Mouse (Mus musculus): ENCODE data around the gene Pnpo. TPM values are rescaled to one million over a fixed set of nuclear protein-coding genes. Genes with fewer than 3 reads are reported as not detected.

Pnpo gene
- 32.0 and 34.5 TPM in 2 replicates for polyA plus RNA-seq (2016; fragmentation: Nextera tagmentation; extraction: Ambion mirVana)

- Histone ChIP-seq H3K4me3 (peak within 1 kb of the TSS; percentile 71), H3K4me1 (peaks cover 30% of the 10 kb centered on the region), H3K36me3 (replicated peaks) (peaks cover 5% of the 10 kb centered on the region), H3K27me3 (replicated peaks; ENCODE audit: low read depth, poor library complexity, severe bottlenecking) (peaks cover 6% of the 10 kb centered on the region), H3K9me3 (no peaks in the 10 kb centered on the region), H3K27ac (replicated peaks) (peak within 1 kb of the TSS; percentile 80)
- under 1% methylated on average over 29 of the region's 29 CpGs for whole genome bisulfite sequencing
- peak; percentile 93 for DNase-seq (ENCODE audit: low spot score)
These were observed at the start of gene Pnpo for GRCm38 (mm10) chr11:96943746-96944304. TSS of gene Pnpo (minus strand) at chr11:96943986.

GRCm38 (mm10) chr11:96992722-96993311 is 49.0 kb upstream of the Pnpo start:
- peaks cover 71% of the 10 kb centered on the region for H3K4me1 ChIP-seq
- H3K36me3 ChIP-seq (replicated peaks): no peaks in the 10 kb centered on the region
- H3K27me3 ChIP-seq (replicated peaks; ENCODE audit: low read depth, poor library complexity, severe bottlenecking): peaks cover 74% of the 10 kb centered on the region
- no peak overlapping the region; the same call in 1 of the 2 replicates for H3K4me3 ChIP-seq
- H3K9me3 ChIP-seq: no peaks in the 10 kb centered on the region
- no peak for DNase-seq (ENCODE audit: low spot score)
- H3K27ac ChIP-seq (replicated peaks): peak overlapping the region; percentile 10
- WGBS: 30% methylated on average over 8 of the region's 8 CpGs

- H3K27ac ChIP-seq (replicated peaks): no peak overlapping the region
- peaks cover 65% of the 10 kb centered on the region for H3K4me1 ChIP-seq
- 80% methylated on average over 5 of the region's 5 CpGs for WGBS
- peaks cover 74% of the 10 kb centered on the region for H3K27me3 ChIP-seq (replicated peaks; ENCODE audit: low read depth, poor library complexity, severe bottlenecking)
- no peak overlapping the region for H3K4me3 ChIP-seq
- no peak for DNase-seq (ENCODE audit: low spot score)
- H3K36me3 ChIP-seq (replicated peaks): no peaks in the 10 kb centered on the region
- H3K9me3 ChIP-seq: no peaks in the 10 kb centered on the region
These were observed 47.7 kb upstream of the Pnpo start for GRCm38 (mm10) chr11:96991501-96991900.

GRCm38 (mm10) chr11:96987873-96988655 is 44.3 kb upstream of the Pnpo start:
- peaks cover 82% of the 10 kb centered on the region for H3K27me3 ChIP-seq (replicated peaks; ENCODE audit: low read depth, poor library complexity, severe bottlenecking)
- H3K9me3 ChIP-seq: no peaks in the 10 kb centered on the region
- H3K27ac ChIP-seq (replicated peaks): peak overlapping the region; percentile 8
- H3K36me3 ChIP-seq (replicated peaks): no peaks in the 10 kb centered on the region
- peak; percentile 41 for DNase-seq (ENCODE audit: low spot score)
- H3K4me3 ChIP-seq: peak overlapping the region; percentile 54
- peaks cover 45% of the 10 kb centered on the region for H3K4me1 ChIP-seq
- WGBS: 6% methylated on average over 31 of the region's 31 CpGs

DNA sequence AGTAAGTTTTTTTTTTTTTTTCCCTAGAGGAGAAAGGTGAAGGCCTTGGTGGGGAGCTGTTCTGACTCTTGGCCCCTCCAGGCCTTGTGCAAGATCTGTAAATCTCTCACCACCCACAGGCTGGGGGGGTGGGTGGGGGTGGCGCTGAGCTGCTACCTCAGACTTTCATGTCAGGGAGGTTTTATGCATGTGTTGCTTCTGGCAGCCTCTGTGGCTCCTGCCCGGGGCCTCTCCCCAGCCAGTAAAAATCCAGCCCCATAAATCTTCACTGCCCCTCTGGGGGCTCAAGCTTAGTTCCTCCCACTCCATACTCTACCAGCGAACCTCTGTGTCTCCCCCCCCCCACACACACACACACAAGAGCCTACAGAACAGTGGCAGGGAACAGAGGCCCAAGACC is 42.7 kb upstream of the Pnpo start:
- H3K36me3 ChIP-seq (replicated peaks): no peaks in the 10 kb centered on the region
- no peak overlapping the region; the same call in 1 of the 2 replicates for H3K27ac ChIP-seq (replicated peaks)
- WGBS: 54% methylated on average over 3 of the region's 3 CpGs
- no peak overlapping the region for H3K4me3 ChIP-seq
- no peaks in the 10 kb centered on the region for H3K9me3 ChIP-seq
- H3K27me3 ChIP-seq (replicated peaks; ENCODE audit: low read depth, poor library complexity, severe bottlenecking): peaks cover 85% of the 10 kb centered on the region
- H3K4me1 ChIP-seq: peaks cover 43% of the 10 kb centered on the region
- no peak for DNase-seq (ENCODE audit: low spot score)

- WGBS: 15% methylated on average over 4 of the region's 4 CpGs
- H3K36me3 ChIP-seq (replicated peaks): no peaks in the 10 kb centered on the region
- H3K27ac ChIP-seq (replicated peaks): no peak overlapping the region; the same call in 1 of the 2 replicates
- DNase-seq (ENCODE audit: low spot score): no peak
- H3K4me3 ChIP-seq: 0 out of 2 replicates have a peak overlapping the region, but pooled peaks have one; percentile 6
- peaks cover 82% of the 10 kb centered on the region for H3K27me3 ChIP-seq (replicated peaks; ENCODE audit: low read depth, poor library complexity, severe bottlenecking)
- peaks cover 39% of the 10 kb centered on the region for H3K4me1 ChIP-seq
- H3K9me3 ChIP-seq: no peaks in the 10 kb centered on the region
These were observed 41.1 kb upstream of the Pnpo start for GRCm38 (mm10) chr11:96984903-96985302.

DNA sequence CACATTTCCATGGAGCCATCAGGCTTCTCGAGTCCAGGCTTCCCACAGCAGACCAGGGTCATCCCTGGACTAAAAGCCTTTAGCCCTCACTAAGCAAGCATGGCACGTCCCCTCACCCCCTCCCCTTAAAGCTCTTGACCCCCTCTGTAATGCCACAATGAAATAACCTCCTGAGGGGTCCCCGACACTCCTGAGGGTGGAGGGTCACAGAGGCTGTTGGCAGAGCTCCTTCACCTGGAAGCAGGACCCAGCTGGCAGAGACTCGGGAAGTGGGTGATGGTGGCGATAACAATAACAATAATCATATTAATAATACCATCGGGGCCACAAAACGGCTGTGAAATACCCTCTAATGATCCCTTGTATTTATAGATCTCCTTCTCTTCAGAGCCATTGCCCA is 39.1 kb upstream of the Pnpo start, which contains the start of gene Sp2:
Gene Sp2, minus strand, starts transcription at position 101 of the 400 bp plus-strand sequence.
- WGBS: 82% methylated on average over 7 of the region's 7 CpGs
- no peak within 1 kb of the TSS for H3K27ac ChIP-seq (replicated peaks)
- H3K27me3 ChIP-seq (replicated peaks; ENCODE audit: low read depth, poor library complexity, severe bottlenecking): peaks cover 63% of the 10 kb centered on the region
- H3K9me3 ChIP-seq: no peaks in the 10 kb centered on the region
- H3K4me1 ChIP-seq: peaks cover 42% of the 10 kb centered on the region
- H3K36me3 ChIP-seq (replicated peaks): no peaks in the 10 kb centered on the region
- no peak for DNase-seq (ENCODE audit: low spot score)
- H3K4me3 ChIP-seq: peak within 1 kb of the TSS; percentile 38; the same call in 1 of the 2 replicates

- Histone ChIP-seq H3K4me1 (peaks cover 37% of the 10 kb centered on the region), H3K27ac (replicated peaks) (no peak overlapping the region), H3K9me3 (no peaks in the 10 kb centered on the region), H3K36me3 (replicated peaks) (no peaks in the 10 kb centered on the region), H3K27me3 (replicated peaks; ENCODE audit: low read depth, poor library complexity, severe bottlenecking) (peaks cover 58% of the 10 kb centered on the region), H3K4me3 (peak overlapping the region; percentile 38; the same call in 1 of the 2 replicates)
- peak; percentile 84 for DNase-seq (ENCODE audit: low spot score)
- 3% methylated on average over 7 of the region's 7 CpGs for WGBS
These were observed 38.6 kb upstream of the Pnpo start for GRCm38 (mm10) chr11:96982355-96982754.

DNA sequence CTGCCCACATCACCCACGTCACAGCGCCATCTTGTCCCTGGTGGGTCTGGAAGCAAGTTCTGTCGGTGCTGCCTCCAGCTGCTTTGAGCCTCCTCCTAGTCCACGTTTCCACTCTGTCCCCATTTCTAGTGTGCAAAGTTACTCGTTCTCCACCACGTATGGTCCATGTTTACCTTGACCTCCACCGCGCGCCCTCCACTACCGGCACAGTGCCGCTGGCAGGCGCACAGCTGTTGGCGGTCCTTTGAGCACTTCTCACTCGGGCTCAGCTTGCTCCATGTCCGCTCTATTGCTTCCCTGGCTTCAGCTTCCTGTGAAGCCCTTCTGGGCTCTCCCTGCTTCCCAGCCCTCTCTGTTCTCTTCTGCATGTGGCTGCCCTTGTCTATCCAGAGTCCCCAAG is 37.7 kb upstream of the Pnpo start:
- 72% methylated on average over 15 of the region's 15 CpGs for WGBS
- peaks cover 40% of the 10 kb centered on the region for H3K4me1 ChIP-seq
- peaks cover 49% of the 10 kb centered on the region for H3K27me3 ChIP-seq (replicated peaks; ENCODE audit: low read depth, poor library complexity, severe bottlenecking)
- no peaks in the 10 kb centered on the region for H3K36me3 ChIP-seq (replicated peaks)
- no peak overlapping the region for H3K27ac ChIP-seq (replicated peaks)
- H3K4me3 ChIP-seq: no peak overlapping the region
- DNase-seq (ENCODE audit: low spot score): no peak
- no peaks in the 10 kb centered on the region for H3K9me3 ChIP-seq

DNA sequence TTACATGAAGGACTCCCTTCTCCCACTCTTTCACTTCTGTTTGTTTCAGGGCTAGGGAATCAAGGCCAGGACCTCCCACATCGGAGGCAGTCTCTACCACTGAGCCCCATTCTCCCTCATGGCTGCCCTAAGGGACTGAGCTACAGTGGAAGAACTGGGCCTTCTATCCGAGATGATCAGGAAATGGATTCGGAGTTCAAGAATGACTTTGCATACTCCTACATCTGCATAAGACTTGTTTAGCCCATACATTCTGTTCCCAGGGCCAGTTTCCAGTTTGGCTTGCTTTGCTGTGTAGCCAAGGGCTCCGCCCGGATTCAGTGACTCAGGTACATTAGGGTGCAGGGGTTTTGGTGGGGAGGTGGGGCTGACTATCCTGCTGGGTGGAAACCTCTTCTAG is 36.2 kb upstream of the Pnpo start:
- Histone ChIP-seq H3K9me3 (no peaks in the 10 kb centered on the region), H3K4me3 (no peak overlapping the region), H3K4me1 (peaks cover 43% of the 10 kb centered on the region), H3K27me3 (replicated peaks; ENCODE audit: low read depth, poor library complexity, severe bottlenecking) (peaks cover 35% of the 10 kb centered on the region), H3K27ac (replicated peaks) (no peak overlapping the region), H3K36me3 (replicated peaks) (no peaks in the 10 kb centered on the region)
- 80% methylated on average over 5 of the region's 5 CpGs for WGBS
- no peak for DNase-seq (ENCODE audit: low spot score)

- Histone ChIP-seq H3K27ac (replicated peaks) (no peak overlapping the region), H3K9me3 (no peaks in the 10 kb centered on the region), H3K27me3 (replicated peaks; ENCODE audit: low read depth, poor library complexity, severe bottlenecking) (peaks cover 28% of the 10 kb centered on the region), H3K4me3 (no peak overlapping the region), H3K4me1 (peaks cover 40% of the 10 kb centered on the region), H3K36me3 (replicated peaks) (no peaks in the 10 kb centered on the region)
- DNase-seq (ENCODE audit: low spot score): no peak
- 87% methylated on average over 7 of the region's 7 CpGs for WGBS
These were observed 35.5 kb upstream of the Pnpo start for GRCm38 (mm10) chr11:96979329-96979728.

DNA sequence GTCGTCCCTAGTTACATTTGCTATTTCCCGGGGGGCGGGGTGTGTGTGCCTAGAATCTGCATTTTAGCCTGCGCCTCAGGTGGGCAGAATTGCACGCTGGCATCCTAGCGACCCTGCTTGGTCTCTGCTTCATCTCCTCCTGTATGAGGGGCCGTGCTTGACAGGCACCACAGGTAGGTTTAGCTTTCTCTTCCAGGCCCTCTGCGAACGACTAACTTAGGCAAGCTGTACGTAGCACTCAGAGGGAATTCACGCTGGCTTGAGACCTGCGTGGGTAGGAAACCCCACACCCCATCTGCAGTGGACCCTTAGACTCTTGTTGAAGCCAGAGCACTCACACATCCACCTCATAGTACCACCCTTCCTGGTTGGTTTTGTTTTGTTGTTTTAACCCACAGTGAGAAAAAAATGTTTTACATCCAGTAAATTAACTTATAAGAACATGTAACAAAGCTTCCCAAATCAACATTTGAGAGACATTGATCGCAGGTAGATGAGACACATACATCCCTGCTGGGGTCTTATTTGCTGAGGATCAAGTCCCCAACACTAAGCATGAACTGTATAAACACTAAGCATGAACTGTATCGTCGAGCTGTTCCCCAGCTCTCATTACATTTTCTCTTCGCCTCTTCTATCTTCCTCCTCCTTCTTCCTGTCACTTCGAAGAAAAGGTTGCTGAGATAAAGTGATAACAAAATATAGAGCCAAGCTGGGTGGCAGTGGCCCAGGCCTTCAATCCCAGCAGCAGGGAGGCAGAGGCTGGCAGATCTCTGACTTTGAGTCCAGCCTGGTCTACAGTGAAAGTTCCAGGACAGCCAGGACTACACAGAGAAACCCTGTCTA is 34.8 kb upstream of the Pnpo start:
- 34% methylated on average over 17 of the region's 17 CpGs for WGBS
- H3K36me3 ChIP-seq (replicated peaks): no peaks in the 10 kb centered on the region

More for the DNA sequence above, 34.8 kb upstream of the Pnpo start:
- no peak for DNase-seq (ENCODE audit: low spot score)
- Histone ChIP-seq H3K27ac (replicated peaks) (peak overlapping the region; percentile 98), H3K4me3 (peak overlapping the region; percentile 92), H3K27me3 (replicated peaks; ENCODE audit: low read depth, poor library complexity, severe bottlenecking) (peaks cover 21% of the 10 kb centered on the region), H3K9me3 (no peaks in the 10 kb centered on the region), H3K4me1 (peaks cover 47% of the 10 kb centered on the region)

All from embryonic facial prominence, embryonic 10.5 days (tissue).